ENCODE assay signal across 8 mouse cellular contexts in the genomic region with DNA sequence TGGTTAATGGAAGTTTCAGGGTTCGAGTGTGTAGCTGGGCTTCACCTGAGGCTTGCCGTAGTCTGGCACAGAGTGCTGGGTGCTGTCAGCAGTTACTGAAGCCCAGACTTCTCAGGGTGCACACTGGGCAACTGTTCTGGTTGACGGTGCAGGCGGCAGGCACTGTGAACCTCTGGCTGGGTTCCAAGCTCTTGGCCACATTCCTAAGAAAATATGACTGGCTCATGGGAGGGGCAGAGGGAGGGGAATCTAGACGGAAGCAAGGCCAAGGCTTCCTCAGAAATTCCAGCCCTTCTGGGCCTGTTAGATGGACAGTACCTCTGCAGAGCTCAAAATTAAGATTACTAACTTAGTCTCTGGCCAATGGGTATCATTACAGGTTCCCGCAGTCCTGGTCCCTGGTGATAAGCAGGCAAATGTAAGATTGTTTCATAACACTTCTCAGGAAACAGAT. TPM values are rescaled to one million over a fixed set of nuclear protein-coding genes. Genes with fewer than 3 reads are reported as not detected.
DNase-seq lines count a peak whose midpoint lies in the region; ATAC-seq and TF ChIP-seq lines count a peak whose summit lies in the region.

No protein-coding gene starts in this region.

- WGBS in spleen, adult 2 months = 70% methylated on average over 6 of the region's 6 CpGs
- WGBS in intestine, postnatal 0 days = 16% methylated on average over 6 of the region's 6 CpGs
- 57% methylated on average over 6 of the region's 6 CpGs for WGBS in midbrain, embryonic 15.5 days

- no peaks in the 10 kb centered on the region for H3K36me3 ChIP-seq in spleen, adult 2 months (ENCODE audit: control insufficient read depth, insufficient read depth, low read length)
- H3K36me3 ChIP-seq in intestine, postnatal 0 days (ENCODE audit: control insufficient read depth, insufficient read depth) = 0 out of 2 replicates have a peak, but pooled peaks cover 4% of the 10 kb centered on the region
- no peaks in the 10 kb centered on the region for H3K36me3 ChIP-seq in midbrain, embryonic 15.5 days (replicated peaks)

- no peak for TF ChIP-seq CTCF in spleen, adult 2 months (IDR thresholded peaks at IDR 0.05; ENCODE audit: extremely low read depth, insufficient read depth, insufficient read length, insufficient replicate concordance)
- TF ChIP-seq CTCF in intestine, postnatal 0 days (IDR thresholded peaks at IDR 0.05; ENCODE audit: low read depth) = no peak

- no peaks in the 10 kb centered on the region for H3K9me3 ChIP-seq in intestine, postnatal 0 days (ENCODE audit: control insufficient read depth)
- no peaks in the 10 kb centered on the region for H3K9me3 ChIP-seq in midbrain, embryonic 15.5 days

- intact Hi-C loops in gastrocnemius, postnatal 36 days (cut with DNase I) = no loop called here

- no peak overlapping the region for H3K9ac ChIP-seq in intestine, postnatal 0 days (ENCODE audit: low read depth, low read length)
- no peak overlapping the region for H3K9ac ChIP-seq in midbrain, embryonic 15.5 days

- no peaks in the 10 kb centered on the region for H3K27me3 ChIP-seq in spleen, adult 2 months (ENCODE audit: control insufficient read depth, insufficient read depth, low read length)
- H3K27me3 ChIP-seq in intestine, postnatal 0 days (replicated peaks; ENCODE audit: control insufficient read depth, insufficient read depth, low read length) = no peaks in the 10 kb centered on the region
- H3K27me3 ChIP-seq in midbrain, embryonic 15.5 days (replicated peaks) = no peaks in the 10 kb centered on the region

- H3K4me3 ChIP-seq in spleen, adult 2 months (ENCODE audit: extremely low read depth, insufficient read depth, insufficient read length) = no peak overlapping the region
- H3K4me3 ChIP-seq in intestine, postnatal 0 days (ENCODE audit: low read depth, low read length) = no peak overlapping the region
- H3K4me3 ChIP-seq in midbrain, embryonic 15.5 days = no peak overlapping the region

- H3K27ac ChIP-seq in spleen, adult 2 months (ENCODE audit: insufficient read depth, low read length) = peak overlapping the region; percentile 66
- peak overlapping the region; percentile 54 for H3K27ac ChIP-seq in intestine, postnatal 0 days (ENCODE audit: low read depth, low read length)
- H3K27ac ChIP-seq in midbrain, embryonic 15.5 days = no peak overlapping the region

- no peak for DNase-seq in spleen, adult 2 months (ENCODE audit: low read depth in 1 of 2, low spot score in 2 of 2)
- DNase-seq in spleen, adult 12 weeks (ENCODE audit: low spot score) = no peak
- peak; percentile 78 to 79 for DNase-seq in cerebellum, adult 18-20 months
- peak; percentile 61 to 78 for DNase-seq in gastrocnemius, postnatal 36 days
- DNase-seq in lung, adult 18-20 months = peak; percentile 91 to 95
- peak; percentile 72 for DNase-seq in testis, postnatal 14 days (ENCODE audit: low spot score)

- H3K4me2 ChIP-seq in intestine, postnatal 0 days (replicated peaks; ENCODE audit: low read depth) = no peak overlapping the region
- H3K4me2 ChIP-seq in midbrain, embryonic 15.5 days = no peak overlapping the region

- peaks cover 68% of the 10 kb centered on the region for H3K4me1 ChIP-seq in spleen, adult 2 months (ENCODE audit: control insufficient read depth, insufficient read depth, insufficient read length)
- no peaks in the 10 kb centered on the region for H3K4me1 ChIP-seq in intestine, postnatal 0 days (replicated peaks; ENCODE audit: control insufficient read depth, insufficient read depth, low read length)
- peaks cover 27% of the 10 kb centered on the region for H3K4me1 ChIP-seq in midbrain, embryonic 15.5 days

- peak; percentile 78 for ATAC-seq in intestine, postnatal 0 days
- no peak for ATAC-seq in midbrain, embryonic 15.5 days (replicated peaks)

- no peak for TF ChIP-seq POLR2A in spleen, adult 2 months (IDR thresholded peaks at IDR 0.05; ENCODE audit: low read depth, low read length)

RNA-seq across cellular contexts. Expression of a gene that starts 13.6 kb away (rescaled TPM):
- polyA plus RNA-seq in spleen, adult 2 months (2012; rRNA removed) = 75.1 and 95.9 TPM in 2 replicates
- total RNA-seq in gastrocnemius, postnatal 36 days (2021) = 100 to 1,000 TPM; 102 to 117 TPM
- polyA plus RNA-seq in intestine, postnatal 0 days (2015; fragmentation: Nextera tagmentation; extraction: Ambion mirVana) = 6.1 and 6.3 TPM in 2 replicates
- polyA plus RNA-seq in midbrain, embryonic 15.5 days (2015; fragmentation: Nextera tagmentation; extraction: Ambion mirVana) = 24.2 and 25.6 TPM in 2 replicates

Comparison
In these comparisons a context has a peak if more than half of its experiments do, and no peak if none do; other contexts are left out.
1. DNase-seq: peak in cerebellum, adult 18-20 months (2 of 2), gastrocnemius, postnatal 36 days (2 of 2), lung, adult 18-20 months (2 of 2) and testis, postnatal 14 days (single experiment); none in spleen, adult 2 months (0 of 2) and spleen, adult 12 weeks (single experiment).